Mouse (Mus musculus) kidney, postnatal 0 days (tissue): ENCODE results near the gene Polr2i. TPM values are rescaled to one million over a fixed set of nuclear protein-coding genes. Genes with fewer than 3 reads are reported as not detected.
"Not testable (repeated sequence)": the region's sequence is repeated elsewhere in the genome, so short reads cannot be mapped to it uniquely, and the experiment has no call there.

Experiments
- ATAC-seq: fragments of 200-750 bp; cut with Nextera tagmentation; replicated peaks from 2 replicates; pipeline ENCODE4 v1.8.0; 2017; ENCODE audit warnings: low read depth, moderate number of reproducible peaks, moderate TSS enrichment, moderate library complexity; ENCODE audit not compliant: low FRiP score
- DNase-seq: peaks from one replicate; pipeline ENCODE4 v3.0.0-alpha.2; 2016; ENCODE audit warnings: low spot score
- H3K27ac ChIP-seq: fragments of 300-500 bp; sonication (generic); 2 replicates; pipeline ENCODE4 v1.5.1; 2014; ENCODE audit warnings: mild to moderate bottlenecking
- H3K27me3 ChIP-seq: fragments of 300-500 bp; sonication (generic); 2 replicates; pipeline ENCODE4 v1.6.1; 2014; ENCODE audit warnings: low read length, mixed read lengths; ENCODE audit not compliant: insufficient read depth
- H3K36me3 ChIP-seq: fragments of 300-500 bp; sonication (generic); 2 replicates; pipeline ENCODE4 v1.6.1; 2014; ENCODE audit warnings: low read length, mixed read lengths; ENCODE audit not compliant: insufficient read depth
- H3K4me1 ChIP-seq: fragments of 300-500 bp; sonication (generic); replicated peaks from 2 replicates; pipeline ENCODE4 v1.6.1; 2014; ENCODE audit warnings: antibody characterized with exemption, low read length, mixed read lengths; ENCODE audit not compliant: insufficient read depth
- H3K4me2 ChIP-seq: fragments of 300-500 bp; sonication (generic); 2 replicates; pipeline ENCODE4 v1.6.1; 2014; ENCODE audit warnings: mild to moderate bottlenecking, low read length, moderate library complexity, mixed read lengths
- H3K4me3 ChIP-seq: fragments of 300-500 bp; sonication (generic); replicated peaks from 2 replicates; pipeline ENCODE4 v1.5.1; 2014; ENCODE audit warnings: low read depth, low read length
- H3K9ac ChIP-seq: fragments of 300-500 bp; sonication (generic); 2 replicates; pipeline ENCODE4 v1.6.1; 2014; ENCODE audit warnings: low read depth, low read length
- H3K9me3 ChIP-seq: fragments of 300-500 bp; sonication (generic); replicated peaks from 2 replicates; pipeline ENCODE4 v1.6.1; 2016; ENCODE audit warnings: low read length, inconsistent platforms, mixed read lengths
- CTCF ChIP-seq: IDR thresholded peaks from 2 replicates; pipeline ENCODE4 v1.5.1; 2016; ENCODE audit warnings: antibody characterized with exemption, low read depth, mild to moderate bottlenecking, moderate library complexity
- WGBS: fragments of 180-500 bp; shearing (Covaris S2); extraction: QIAGEN DNeasy Blood & Tissue Kit; methylation state at CpG from one replicate; pipeline ENCODE4 v1.1.7; 2014; 5-methylcytosine and 5-hydroxymethylcytosine counted together
- polyA plus RNA-seq: library from polyadenylated mRNA; unstranded; fragments of >200 nt; fragmentation: Nextera tagmentation; extraction: Ambion mirVana; gene quantifications from 2 replicates; pipeline ENCODE4 v1.2.1, GENCODE M21; 2015

Gene Polr2i
- polyA plus RNA-seq, 1 experiment from 2014 or later = 157 TPM

- Histone ChIP-seq H3K9ac (no peak overlapping the region), H3K27ac (no peak overlapping the region), H3K36me3 (peaks cover 12% of the 10 kb centered on the region), H3K4me2 (no peak overlapping the region), H3K4me1 (peaks cover 20% of the 10 kb centered on the region), H3K4me3 (no peak overlapping the region), H3K27me3 (no peaks in the 10 kb centered on the region), H3K9me3 (no peaks in the 10 kb centered on the region)
- DNase-seq = no peak
- TF ChIP-seq CTCF = no peak
- WGBS = 53% methylated on average over 6 of the region's 6 CpGs
- peak; percentile 42; the same call in 1 of the 2 replicates for ATAC-seq
Observed at GRCm38 (mm10) chr7:30196171-30196570, 35.6 kb upstream of the Polr2i start.

DNA sequence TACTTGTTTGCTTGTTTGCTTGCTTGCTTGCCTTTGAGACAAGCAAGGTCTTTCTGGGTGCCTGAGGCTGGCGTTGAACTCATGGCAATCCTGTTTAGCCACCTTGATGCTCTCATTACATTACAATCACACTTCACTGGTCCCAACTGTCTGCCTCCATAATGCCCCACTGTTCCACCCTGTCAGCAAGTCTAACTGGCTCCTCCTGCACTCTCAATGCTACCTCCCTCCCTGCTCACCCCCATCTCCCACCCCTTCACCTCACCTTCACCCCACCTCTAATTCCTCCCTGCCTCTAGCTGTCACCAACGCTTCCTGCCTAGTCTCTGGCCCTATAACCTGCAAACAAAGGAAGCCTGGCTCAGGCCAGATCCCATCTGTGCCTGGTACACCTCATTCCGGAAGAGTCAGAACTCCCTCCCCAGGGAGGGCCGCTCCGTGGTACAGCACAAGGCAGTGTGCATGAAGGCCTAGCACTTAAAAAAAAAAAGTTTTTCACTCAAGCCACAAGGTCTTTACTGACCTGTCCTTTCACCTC, 34.1 kb upstream of the Polr2i start:
- 37% methylated on average over 5 of the region's 5 CpGs for WGBS
- ATAC-seq (no peak), DNase-seq (no peak)
- Histone ChIP-seq H3K27ac (peak overlapping the region; percentile 51; the same call in 1 of the 2 replicates), H3K9me3 (no peaks in the 10 kb centered on the region), H3K4me1 (peaks cover 17% of the 10 kb centered on the region), H3K4me3 (no peak overlapping the region), H3K4me2 (no peak overlapping the region), H3K36me3 (no peaks in the 10 kb centered on the region), H3K9ac (no peak overlapping the region), H3K27me3 (no peaks in the 10 kb centered on the region)
- TF ChIP-seq CTCF = no peak

- peak within 1 kb of the TSS; percentile 23; the same call in 1 of the 2 replicates for H3K4me2 ChIP-seq
- H3K9ac ChIP-seq = no peak within 1 kb of the TSS
- 7% methylated on average over 8 of the region's 8 CpGs for WGBS
- H3K4me1 ChIP-seq = peaks cover 8% of the 10 kb centered on the region; the same call in 1 of the 2 replicates
- ATAC-seq (no peak), DNase-seq (peak; percentile 94)
- TF ChIP-seq CTCF = peak; percentile 94
- no peaks in the 10 kb centered on the region for H3K36me3 ChIP-seq
- no peak within 1 kb of the TSS for H3K4me3 ChIP-seq
- H3K27me3 ChIP-seq = no peaks in the 10 kb centered on the region
- no peaks in the 10 kb centered on the region for H3K9me3 ChIP-seq
- H3K27ac ChIP-seq = peak within 1 kb of the TSS; percentile 51
Observed at GRCm38 (mm10) chr7:30198481-30198971, 33.2 kb upstream of the Polr2i start, which contains the start of gene Capns1. Capns1 (minus strand) TSS chr7:30198811.

GRCm38 (mm10) chr7:30199498-30200139, 32.1 kb upstream of the Polr2i start:
- ATAC-seq (no peak), DNase-seq (no peak)
- Histone ChIP-seq H3K36me3 (no peaks in the 10 kb centered on the region), H3K4me1 (0 out of 2 replicates have a peak, but pooled peaks cover 7% of the 10 kb centered on the region), H3K9me3 (no peaks in the 10 kb centered on the region), H3K27ac (no peak overlapping the region), H3K4me2 (no peak overlapping the region), H3K9ac (no peak overlapping the region), H3K4me3 (no peak overlapping the region), H3K27me3 (no peaks in the 10 kb centered on the region)
- TF ChIP-seq CTCF = no peak
- WGBS = 68% methylated on average over 18 of the region's 18 CpGs

DNA sequence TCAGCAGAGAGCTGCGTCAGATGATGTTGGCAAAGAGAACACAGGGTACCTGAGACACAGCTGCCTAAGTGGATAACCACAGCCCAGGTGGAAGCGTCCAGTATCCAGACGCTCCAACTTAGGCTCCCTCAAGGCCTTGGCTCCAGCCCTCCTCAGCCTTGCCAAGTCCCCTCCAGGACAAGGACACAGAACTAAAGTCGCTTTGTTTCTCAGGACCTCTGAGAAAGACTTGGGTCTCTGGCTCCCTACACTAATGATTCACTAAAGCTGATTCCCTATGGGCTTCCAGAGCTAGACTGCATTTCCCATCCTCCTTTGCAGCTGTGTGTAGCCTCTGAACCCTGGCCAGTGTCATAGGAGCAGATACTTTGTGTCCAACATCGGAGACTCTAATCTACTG, 31.5 kb upstream of the Polr2i start:
- Histone ChIP-seq H3K9ac (no peak overlapping the region), H3K4me2 (no peak overlapping the region), H3K4me3 (no peak overlapping the region), H3K4me1 (0 out of 2 replicates have a peak, but pooled peaks cover 5% of the 10 kb centered on the region), H3K27ac (no peak overlapping the region), H3K27me3 (no peaks in the 10 kb centered on the region), H3K36me3 (no peaks in the 10 kb centered on the region), H3K9me3 (no peaks in the 10 kb centered on the region)
- WGBS = 74% methylated on average over 5 of the region's 5 CpGs
- ATAC-seq (no peak), DNase-seq (no peak)
- TF ChIP-seq CTCF = no peak

DNA sequence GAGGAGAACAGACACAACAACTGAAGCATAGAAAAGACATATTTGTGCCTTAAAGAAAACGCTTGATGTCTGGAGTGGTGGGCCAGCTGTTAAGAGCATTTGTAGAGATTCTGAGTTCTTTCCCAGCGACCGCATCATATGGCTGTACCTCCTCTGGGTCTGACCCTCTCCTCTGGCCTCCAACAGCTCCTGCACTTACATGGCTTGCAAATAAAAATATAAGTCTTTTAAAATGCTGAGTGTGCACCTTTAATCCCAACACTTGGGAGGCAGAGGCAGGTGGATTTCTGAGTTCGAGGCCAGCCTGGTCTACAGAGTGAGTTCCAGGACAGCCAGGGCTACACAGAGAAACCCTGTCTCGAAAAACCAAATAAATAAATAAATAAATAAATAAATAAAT, 31.1 kb upstream of the Polr2i start:
- not testable (repeated sequence) for H3K4me1 ChIP-seq, H3K27me3 ChIP-seq, H3K9me3 ChIP-seq, H3K27ac ChIP-seq, H3K4me2 ChIP-seq, H3K9ac ChIP-seq, H3K36me3 ChIP-seq, ATAC-seq, H3K4me3 ChIP-seq, DNase-seq
- WGBS = 88% methylated on average over 5 of the region's 5 CpGs
